Mouse (Mus musculus): Measurements from ENCODE around the gene Ext2. TPM values are rescaled to one million over a fixed set of nuclear protein-coding genes. Genes with fewer than 3 reads are reported as not detected.
A peak's percentile ranks its signal among the peaks of the same experiment; 100 is the strongest.

Gene Ext2
- polyA plus RNA-seq, 2 experiments, result 80.7 to 115 TPM

DNA sequence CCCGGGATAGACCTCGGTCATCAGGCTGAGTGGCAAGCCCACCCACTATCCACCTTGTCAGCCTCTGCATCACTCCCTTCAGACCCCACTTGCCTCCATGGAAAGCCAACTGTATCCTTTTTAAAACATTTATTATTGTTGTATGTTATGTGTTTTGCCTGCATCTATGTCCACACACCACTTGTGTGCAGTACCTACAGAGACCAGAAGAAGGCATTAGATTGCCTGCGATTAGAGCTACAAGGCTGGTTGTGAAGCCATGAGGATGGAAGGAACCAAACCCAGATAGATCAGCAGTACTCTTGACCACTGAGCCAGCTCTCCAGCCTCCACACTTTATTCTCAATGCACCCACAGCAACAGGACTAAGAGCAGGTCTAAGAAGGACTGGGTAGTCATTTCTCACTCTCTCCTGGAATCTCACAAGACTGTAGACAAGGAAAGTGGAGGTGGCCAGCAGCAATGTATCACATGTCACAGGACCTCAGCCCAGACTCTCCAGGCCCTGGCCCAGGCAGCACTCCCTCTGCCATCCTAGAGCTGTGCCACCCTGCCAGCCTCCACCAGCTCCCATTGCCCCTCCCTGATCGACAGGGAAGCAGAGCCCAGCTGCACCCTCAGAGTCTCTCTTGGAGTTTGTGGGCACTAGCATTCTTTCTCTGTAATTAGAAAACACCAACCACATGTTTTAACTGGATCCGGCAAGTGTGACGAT lies 15.7 kb downstream of the Ext2 start:
- H3K27ac ChIP-seq (replicated peaks; ENCODE audit: low read depth, low read length), result no peak overlapping the region
- H3K27me3 ChIP-seq (ENCODE audit: control insufficient read depth, insufficient read depth, low read length), result no peaks in the 10 kb centered on the region
- no peaks in the 10 kb centered on the region for H3K9me3 ChIP-seq (ENCODE audit: control insufficient read depth, low read length)
- ATAC-seq (ENCODE audit: low FRiP score, low read depth) (no peak), DNase-seq (ENCODE audit: low spot score) (no peak)
- H3K9ac ChIP-seq (ENCODE audit: low read depth, low read length, severe bottlenecking), result peak overlapping the region; percentile 16; the same call in 1 of the 2 replicates
- WGBS, result 87% methylated on average over 6 of the region's 6 CpGs
- no peak for TF ChIP-seq POLR2A (IDR thresholded peaks at IDR 0.05; ENCODE audit: borderline replicate concordance, extremely low read depth, insufficient read depth, insufficient read length)
- no peak overlapping the region for H3K4me3 ChIP-seq (replicated peaks; ENCODE audit: low read length)
- no peak overlapping the region for H3K4me2 ChIP-seq (replicated peaks; ENCODE audit: low read depth, low read length, severe bottlenecking)
- H3K36me3 ChIP-seq (ENCODE audit: control insufficient read depth, insufficient read depth, low read length), result peaks cover 95% of the 10 kb centered on the region
- no peaks in the 10 kb centered on the region for H3K4me1 ChIP-seq (ENCODE audit: control insufficient read depth, insufficient read depth, low read length)

DNA sequence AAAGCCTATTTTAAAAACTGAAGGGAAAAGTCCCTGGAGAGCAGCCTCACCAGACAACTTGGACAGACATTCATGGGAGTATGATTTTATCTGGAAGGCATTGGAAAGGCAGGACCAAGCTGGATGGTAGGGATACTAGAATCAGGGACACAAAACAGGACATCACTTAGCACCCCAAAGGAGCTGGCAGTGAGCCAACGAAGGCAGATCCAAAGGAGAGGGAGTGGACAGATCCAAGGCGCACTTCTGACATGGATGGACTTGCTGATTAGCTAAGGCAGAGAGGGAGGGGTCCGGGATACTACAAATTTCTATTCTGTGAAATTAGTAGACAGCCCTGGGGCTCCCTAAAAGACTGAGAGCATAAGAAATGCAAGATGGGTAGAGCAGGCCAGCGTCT lies 16.8 kb downstream of the Ext2 start:
- DNase-seq (ENCODE audit: low spot score) (no peak), ATAC-seq (ENCODE audit: low FRiP score, low read depth) (no peak)
- Histone ChIP-seq H3K4me3 (replicated peaks; ENCODE audit: low read length) (no peak overlapping the region), H3K36me3 (ENCODE audit: control insufficient read depth, insufficient read depth, low read length) (peaks cover 93% of the 10 kb centered on the region), H3K27me3 (ENCODE audit: control insufficient read depth, insufficient read depth, low read length) (no peaks in the 10 kb centered on the region), H3K4me1 (ENCODE audit: control insufficient read depth, insufficient read depth, low read length) (no peaks in the 10 kb centered on the region), H3K27ac (replicated peaks; ENCODE audit: low read depth, low read length) (no peak overlapping the region), H3K9ac (ENCODE audit: low read depth, low read length, severe bottlenecking) (no peak overlapping the region), H3K4me2 (replicated peaks; ENCODE audit: low read depth, low read length, severe bottlenecking) (no peak overlapping the region), H3K9me3 (ENCODE audit: control insufficient read depth, low read length) (no peaks in the 10 kb centered on the region)
- TF ChIP-seq POLR2A (IDR thresholded peaks at IDR 0.05; ENCODE audit: borderline replicate concordance, extremely low read depth, insufficient read depth, insufficient read length), result no peak
- WGBS, result 86% methylated on average over 4 of the region's 4 CpGs

DNA sequence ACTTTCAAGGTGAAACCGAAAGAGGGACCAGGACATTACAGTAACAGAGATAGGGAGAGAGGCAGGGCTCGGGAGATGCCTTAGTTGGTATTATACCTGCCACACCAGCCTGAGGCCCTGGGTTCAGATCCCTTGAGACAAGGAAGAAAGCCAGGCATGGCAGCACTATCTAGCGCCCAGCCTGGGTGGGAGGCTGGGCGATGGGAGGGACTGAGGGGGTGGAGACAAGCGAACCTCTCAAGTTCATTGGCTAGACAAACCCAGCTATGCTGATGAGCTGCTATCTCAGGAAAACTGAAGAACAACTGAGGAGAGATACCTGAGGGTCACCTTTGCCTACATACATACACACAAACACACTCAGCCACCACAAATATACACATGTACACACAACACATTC lies 17.3 kb downstream of the Ext2 start:
- H3K9ac ChIP-seq (ENCODE audit: low read depth, low read length, severe bottlenecking), result no peak overlapping the region
- 72% methylated on average over 5 of the region's 5 CpGs for WGBS
- no peak overlapping the region for H3K4me2 ChIP-seq (replicated peaks; ENCODE audit: low read depth, low read length, severe bottlenecking)
- TF ChIP-seq POLR2A (IDR thresholded peaks at IDR 0.05; ENCODE audit: borderline replicate concordance, extremely low read depth, insufficient read depth, insufficient read length), result no peak
- no peaks in the 10 kb centered on the region for H3K27me3 ChIP-seq (ENCODE audit: control insufficient read depth, insufficient read depth, low read length)
- DNase-seq (ENCODE audit: low spot score) (no peak), ATAC-seq (ENCODE audit: low FRiP score, low read depth) (no peak)
- H3K4me3 ChIP-seq (replicated peaks; ENCODE audit: low read length), result no peak overlapping the region
- H3K4me1 ChIP-seq (ENCODE audit: control insufficient read depth, insufficient read depth, low read length), result no peaks in the 10 kb centered on the region
- H3K36me3 ChIP-seq (ENCODE audit: control insufficient read depth, insufficient read depth, low read length), result peaks cover 90% of the 10 kb centered on the region
- no peaks in the 10 kb centered on the region for H3K9me3 ChIP-seq (ENCODE audit: control insufficient read depth, low read length)
- H3K27ac ChIP-seq (replicated peaks; ENCODE audit: low read depth, low read length), result no peak overlapping the region

DNA sequence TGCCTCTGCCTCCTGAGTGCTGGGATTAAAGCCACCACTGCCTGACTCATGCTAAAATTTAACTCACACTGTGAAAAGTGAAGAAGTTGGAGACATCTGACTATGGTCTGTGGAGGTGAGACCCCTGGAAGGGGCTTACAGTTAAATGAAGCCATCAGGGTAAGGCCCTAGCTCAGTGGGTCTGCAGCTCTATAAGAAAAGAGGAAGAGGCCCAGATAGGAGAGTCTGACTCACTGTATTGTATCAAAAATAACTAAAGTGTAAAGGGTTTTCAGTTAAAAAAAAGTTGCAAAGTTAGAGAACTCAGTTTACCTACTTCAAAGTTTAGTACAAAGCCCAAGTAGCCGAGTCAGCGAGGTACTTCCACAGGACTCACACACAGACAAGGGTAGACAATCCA lies 19.4 kb downstream of the Ext2 start:
- no peak for DNase-seq (ENCODE audit: low spot score)
- H3K4me3 ChIP-seq (replicated peaks; ENCODE audit: low read length), result no peak overlapping the region
- no peak overlapping the region for H3K27ac ChIP-seq (replicated peaks; ENCODE audit: low read depth, low read length)
- ATAC-seq (ENCODE audit: low FRiP score, low read depth), result no peak
- H3K36me3 ChIP-seq (ENCODE audit: control insufficient read depth, insufficient read depth, low read length), result peaks cover 82% of the 10 kb centered on the region
- no peak for TF ChIP-seq POLR2A (IDR thresholded peaks at IDR 0.05; ENCODE audit: borderline replicate concordance, extremely low read depth, insufficient read depth, insufficient read length)
- H3K27me3 ChIP-seq (ENCODE audit: control insufficient read depth, insufficient read depth, low read length), result no peaks in the 10 kb centered on the region
- H3K4me1 ChIP-seq (ENCODE audit: control insufficient read depth, insufficient read depth, low read length), result no peaks in the 10 kb centered on the region
- 86% methylated on average over 2 of the region's 2 CpGs for WGBS
- H3K9ac ChIP-seq (ENCODE audit: low read depth, low read length, severe bottlenecking), result no peak overlapping the region
- H3K9me3 ChIP-seq (ENCODE audit: control insufficient read depth, low read length), result no peaks in the 10 kb centered on the region
- H3K4me2 ChIP-seq (replicated peaks; ENCODE audit: low read depth, low read length, severe bottlenecking), result no peak overlapping the region

DNA sequence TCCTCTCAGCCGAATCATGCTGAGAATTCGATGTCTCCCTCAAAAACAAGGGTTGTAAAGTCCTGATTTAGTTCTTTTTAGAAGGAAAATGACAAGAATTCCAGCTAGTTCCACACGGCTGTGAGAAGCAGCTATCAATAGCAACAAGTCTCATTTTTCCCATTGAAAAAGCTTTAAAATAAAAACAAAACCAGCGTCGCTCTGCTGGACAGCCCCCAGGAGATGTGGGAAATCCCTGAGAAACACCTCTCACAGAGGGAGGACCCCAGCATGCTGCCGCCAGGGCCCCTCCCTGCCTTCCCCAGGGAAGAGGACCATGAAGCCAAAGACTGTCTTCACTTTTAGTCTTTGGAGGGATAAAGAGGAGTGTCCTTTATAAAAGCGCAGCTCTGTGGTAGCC lies 21.3 kb downstream of the Ext2 start:
- no peak overlapping the region for H3K4me3 ChIP-seq (replicated peaks; ENCODE audit: low read length)
- DNase-seq (ENCODE audit: low spot score), result no peak
- no peaks in the 10 kb centered on the region for H3K9me3 ChIP-seq (ENCODE audit: control insufficient read depth, low read length)
- 75% methylated on average over 7 of the region's 7 CpGs for WGBS
- H3K27me3 ChIP-seq (ENCODE audit: control insufficient read depth, insufficient read depth, low read length), result no peaks in the 10 kb centered on the region
- no peak overlapping the region for H3K9ac ChIP-seq (ENCODE audit: low read depth, low read length, severe bottlenecking)
- no peak for ATAC-seq (ENCODE audit: low FRiP score, low read depth)
- TF ChIP-seq POLR2A (IDR thresholded peaks at IDR 0.05; ENCODE audit: borderline replicate concordance, extremely low read depth, insufficient read depth, insufficient read length), result no peak
- no peak overlapping the region for H3K4me2 ChIP-seq (replicated peaks; ENCODE audit: low read depth, low read length, severe bottlenecking)
- no peak overlapping the region for H3K27ac ChIP-seq (replicated peaks; ENCODE audit: low read depth, low read length)
- peaks cover 82% of the 10 kb centered on the region for H3K36me3 ChIP-seq (ENCODE audit: control insufficient read depth, insufficient read depth, low read length)
- H3K4me1 ChIP-seq (ENCODE audit: control insufficient read depth, insufficient read depth, low read length), result no peaks in the 10 kb centered on the region; the same call in 1 of the 2 replicates

Measured in limb, embryonic 14.5 days (tissue).